Mouse (Mus musculus): ENCODE measurements around the gene Srrm4. TPM values are rescaled to one million over a fixed set of nuclear protein-coding genes. Genes with fewer than 3 reads are reported as not detected.

The Srrm4 gene
- total and polyA plus RNA-seq, 3 experiments: not detected

DNA sequence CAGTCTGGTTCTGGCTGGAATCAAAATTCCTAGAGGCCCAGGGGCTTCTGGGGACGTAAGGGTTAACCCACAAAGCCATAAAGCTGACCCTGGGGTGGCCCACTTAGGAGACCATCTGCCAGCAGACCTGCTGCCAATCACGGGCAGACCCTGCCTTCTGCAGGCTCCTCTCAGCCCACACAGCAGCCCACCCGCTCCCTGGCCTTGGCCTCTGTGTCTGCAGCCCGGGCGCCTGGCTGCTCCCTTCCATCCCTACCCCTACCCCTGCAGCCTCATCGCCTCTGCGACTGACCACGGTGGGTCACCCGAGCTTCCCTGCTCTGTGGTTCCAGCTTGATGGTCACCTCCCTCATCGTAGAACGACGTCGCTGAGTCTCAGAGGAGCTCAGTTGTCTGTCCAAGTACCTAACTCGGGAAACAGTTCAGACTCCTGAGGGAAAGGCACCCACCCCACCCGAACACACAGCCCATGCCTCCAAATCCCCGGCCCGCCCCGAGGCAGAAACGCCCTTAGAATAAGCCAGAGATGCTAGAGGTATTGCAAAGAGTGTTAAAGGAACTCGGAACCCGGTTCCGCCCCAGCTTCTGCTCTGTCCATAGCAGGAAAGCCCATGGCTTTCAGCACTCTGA, 20.3 kb downstream of the Srrm4 start:
- H3K9me3 ChIP-seq (replicated peaks; ENCODE audit: insufficient read depth, low read length): no peaks in the 10 kb centered on the region

DNA sequence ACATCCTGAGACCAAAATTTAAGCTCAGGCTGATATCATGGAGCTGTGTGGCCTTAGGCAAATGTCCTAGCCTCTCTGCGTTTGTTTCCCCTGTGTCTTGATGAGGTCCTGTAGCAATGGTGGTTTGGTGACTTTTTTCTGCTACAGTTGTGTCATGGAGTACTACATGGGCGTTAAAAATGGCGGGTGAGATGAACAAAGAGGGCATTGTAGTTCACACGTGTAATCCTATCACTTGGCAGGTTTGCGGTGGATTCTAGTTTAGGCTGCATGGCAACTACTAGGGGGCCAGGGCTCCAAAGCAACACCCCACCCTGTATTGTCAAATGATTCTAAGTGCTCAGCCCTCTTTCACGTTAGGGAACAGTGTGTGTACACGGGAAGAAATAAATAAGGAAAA, 21.1 kb downstream of the Srrm4 start:
- no peak for DNase-seq (ENCODE audit: low read depth, low spot score)
- no peaks in the 10 kb centered on the region for H3K27me3 ChIP-seq (ENCODE audit: control insufficient read depth in 1 of 2, insufficient read depth in 2 of 2, low read length in 2 of 2)
- H3K4me1 ChIP-seq (ENCODE audit: control insufficient read depth in 1 of 2, insufficient read depth in 2 of 2, low read length in 2 of 2): no peaks in the 10 kb centered on the region
- no peaks in the 10 kb centered on the region for H3K36me3 ChIP-seq (ENCODE audit: control insufficient read depth in 1 of 2, insufficient read depth in 2 of 2, low read length in 2 of 2)
- no peak overlapping the region for H3K27ac ChIP-seq (ENCODE audit: control insufficient read depth, low read depth, low read length)
- H3K4me3 ChIP-seq (ENCODE audit: control insufficient read depth in 1 of 2, insufficient read depth in 1 of 2, low read depth in 2 of 2, low read length in 2 of 2): no peak overlapping the region
- no peak for TF ChIP-seq EP300 (IDR thresholded peaks at IDR 0.05; ENCODE audit: low read depth in 1 of 2, low read length in 2 of 2)
- no peak for TF ChIP-seq TBP (IDR thresholded peaks at IDR 0.05; ENCODE audit: low read depth, low read length)
- no peak for TF ChIP-seq SMC3 (IDR thresholded peaks at IDR 0.05; ENCODE audit: low read depth, low read length)
- no peak for TF ChIP-seq MAZ (IDR thresholded peaks at IDR 0.05; ENCODE audit: low read depth, low read length)
- no peak for TF ChIP-seq USF1 (IDR thresholded peaks at IDR 0.05; ENCODE audit: low read depth, low read length)
- no peak for TF ChIP-seq UBTF (IDR thresholded peaks at IDR 0.05; ENCODE audit: borderline replicate concordance, insufficient read depth, low read depth, low read length)
- TF ChIP-seq MYC (IDR thresholded peaks at IDR 0.05; ENCODE audit: low read depth, low read length): no peak
- TF ChIP-seq CHD2 (IDR thresholded peaks at IDR 0.05; ENCODE audit: low read length): no peak
- no peak for TF ChIP-seq MYB (IDR thresholded peaks at IDR 0.05; ENCODE audit: low read depth, low read length)
- TF ChIP-seq MAX (IDR thresholded peaks at IDR 0.05; ENCODE audit: low read length): no peak
- TF ChIP-seq RCOR1 (IDR thresholded peaks at IDR 0.05; ENCODE audit: low read depth, low read length): no peak
- no peaks in the 10 kb centered on the region for H3K9me3 ChIP-seq (replicated peaks; ENCODE audit: insufficient read depth, low read length)
- no peaks in the 10 kb centered on the region for H3K79me2 ChIP-seq (ENCODE audit: control insufficient read depth, insufficient read depth, low read length, poor library complexity)
- H3K9ac ChIP-seq (ENCODE audit: control insufficient read depth, low read depth, low read length, poor library complexity, severe bottlenecking): no peak overlapping the region

More for the DNA sequence above, 20.3 kb downstream of the Srrm4 start:
- Histone ChIP-seq H3K36me3 (ENCODE audit: control insufficient read depth in 1 of 2, insufficient read depth in 2 of 2, low read length in 2 of 2) (no peaks in the 10 kb centered on the region), H3K4me1 (ENCODE audit: control insufficient read depth in 1 of 2, insufficient read depth in 2 of 2, low read length in 2 of 2) (no peaks in the 10 kb centered on the region), H3K27me3 (ENCODE audit: control insufficient read depth in 1 of 2, insufficient read depth in 2 of 2, low read length in 2 of 2) (no peaks in the 10 kb centered on the region), H3K9ac (ENCODE audit: control insufficient read depth, low read depth, low read length, poor library complexity, severe bottlenecking) (no peak overlapping the region), H3K4me3 (ENCODE audit: control insufficient read depth in 1 of 2, insufficient read depth in 1 of 2, low read depth in 2 of 2, low read length in 2 of 2) (no peak overlapping the region), H3K79me2 (ENCODE audit: control insufficient read depth, insufficient read depth, low read length, poor library complexity) (no peaks in the 10 kb centered on the region), H3K27ac (ENCODE audit: control insufficient read depth, low read depth, low read length) (no peak overlapping the region)
- TF ChIP-seq ZKSCAN1 (IDR thresholded peaks at IDR 0.05; ENCODE audit: low read depth, low read length): no peak
- no peak for TF ChIP-seq POLR2AphosphoS5 (IDR thresholded peaks at IDR 0.05; ENCODE audit: borderline replicate concordance, low read depth, low read length)
- no peak for TF ChIP-seq MYC (IDR thresholded peaks at IDR 0.05; ENCODE audit: low read depth, low read length)
- TF ChIP-seq SIN3A (IDR thresholded peaks at IDR 0.05; ENCODE audit: low read length): no peak
- no peak for TF ChIP-seq SMC3 (IDR thresholded peaks at IDR 0.05; ENCODE audit: low read depth, low read length)
- TF ChIP-seq BHLHE40 (IDR thresholded peaks at IDR 0.05; ENCODE audit: borderline replicate concordance, low read depth, low read length): no peak
- TF ChIP-seq HCFC1 (IDR thresholded peaks at IDR 0.05; ENCODE audit: low read depth, low read length): no peak
- no peak for TF ChIP-seq USF2 (IDR thresholded peaks at IDR 0.05; ENCODE audit: borderline replicate concordance in 1 of 2, insufficient read depth in 1 of 2, low read depth in 1 of 2, low read length in 2 of 2)
- TF ChIP-seq RAD21 (IDR thresholded peaks at IDR 0.05; ENCODE audit: low read depth, low read length): no peak
- no peak for TF ChIP-seq ZC3H11A (IDR thresholded peaks at IDR 0.05; ENCODE audit: low read depth, low read length)
- TF ChIP-seq TAL1 (IDR thresholded peaks at IDR 0.05; ENCODE audit: low read length): no peak
- no peak for TF ChIP-seq ZNF384 (IDR thresholded peaks at IDR 0.05; ENCODE audit: low read depth, low read length)
- TF ChIP-seq MEF2A (IDR thresholded peaks at IDR 0.05; ENCODE audit: extremely low read depth, insufficient replicate concordance, low read depth, low read length, poor library complexity, severe bottlenecking): no peak
- no peak for TF ChIP-seq MXI1 (IDR thresholded peaks at IDR 0.05; ENCODE audit: low read depth, low read length)
- no peak for TF ChIP-seq CTCF (IDR thresholded peaks at IDR 0.05 in 2 of 3, conservative IDR thresholded peaks at IDR 0.05 in 1 of 3; ENCODE audit: control insufficient read depth in 1 of 3, insufficient read depth in 1 of 3, low read depth in 2 of 3, low read length in 3 of 3, poor library complexity in 1 of 3, severe bottlenecking in 1 of 3)
- DNase-seq (ENCODE audit: low read depth, low spot score): no peak

Data from MEL (cell line).